Mouse (Mus musculus): ENCODE data around the gene Galnt18. TPM values are rescaled to one million over a fixed set of nuclear protein-coding genes. Genes with fewer than 3 reads are reported as not detected.

Galnt18 gene
- polyA plus RNA-seq, 1 experiment, result 11.9 TPM

GRCm38 (mm10) chr7:111644362-111644761, 135.4 kb downstream of the Galnt18 start:
- TF ChIP-seq CEBPB (IDR thresholded peaks at IDR 0.05; ENCODE audit: low read depth) (no peak), CTCF (IDR thresholded peaks at IDR 0.05; ENCODE audit: control insufficient read depth, insufficient read depth, insufficient read length) (no peak), MAX (IDR thresholded peaks at IDR 0.05) (no peak), FOSL1 (IDR thresholded peaks at IDR 0.05; ENCODE audit: insufficient read depth, low read length, poor library complexity, severe bottlenecking) (no peak), MYOG (IDR thresholded peaks at IDR 0.05; ENCODE audit: control insufficient read depth, extremely low read depth, insufficient read length) (no peak), MYOD1 (IDR thresholded peaks at IDR 0.05; ENCODE audit: control insufficient read depth, insufficient read length, low read depth) (no peak), USF1 (IDR thresholded peaks at IDR 0.05; ENCODE audit: low read depth) (no peak)
- H3K36me3 ChIP-seq (ENCODE audit: control insufficient read depth, insufficient read depth), result no peaks in the 10 kb centered on the region
- H3K4me3 ChIP-seq (ENCODE audit: insufficient read depth, poor library complexity, severe bottlenecking), result no peak overlapping the region
- no peaks in the 10 kb centered on the region for H3K27me3 ChIP-seq (ENCODE audit: control insufficient read depth, insufficient read depth, insufficient read length)
- no peaks in the 10 kb centered on the region for H3K79me2 ChIP-seq (ENCODE audit: control insufficient read depth, insufficient read depth)
- no peak overlapping the region for H3ac ChIP-seq (ENCODE audit: control insufficient read depth, insufficient read length, low read depth)
- H3K79me3 ChIP-seq (ENCODE audit: low read depth), result no peaks in the 10 kb centered on the region

- Histone ChIP-seq H3K27me3 (ENCODE audit: control insufficient read depth, insufficient read depth, insufficient read length) (no peaks in the 10 kb centered on the region), H3K4me3 (ENCODE audit: insufficient read depth, poor library complexity, severe bottlenecking) (no peak overlapping the region), H3K79me3 (ENCODE audit: low read depth) (no peaks in the 10 kb centered on the region), H3ac (ENCODE audit: control insufficient read depth, insufficient read length, low read depth) (no peak overlapping the region), H3K36me3 (ENCODE audit: control insufficient read depth, insufficient read depth) (no peaks in the 10 kb centered on the region), H3K79me2 (ENCODE audit: control insufficient read depth, insufficient read depth) (no peaks in the 10 kb centered on the region)
- TF ChIP-seq MYOG (IDR thresholded peaks at IDR 0.05; ENCODE audit: control insufficient read depth, extremely low read depth, insufficient read length) (no peak), CEBPB (IDR thresholded peaks at IDR 0.05; ENCODE audit: low read depth) (no peak), FOSL1 (IDR thresholded peaks at IDR 0.05; ENCODE audit: insufficient read depth, low read length, poor library complexity, severe bottlenecking) (no peak), CTCF (IDR thresholded peaks at IDR 0.05; ENCODE audit: control insufficient read depth, insufficient read depth, insufficient read length) (no peak), MAX (IDR thresholded peaks at IDR 0.05) (no peak), MYOD1 (IDR thresholded peaks at IDR 0.05; ENCODE audit: control insufficient read depth, insufficient read length, low read depth) (no peak), USF1 (IDR thresholded peaks at IDR 0.05; ENCODE audit: low read depth) (no peak)
Measured at GRCm38 (mm10) chr7:111638899-111639298, 140.9 kb downstream of the Galnt18 start.

- Histone ChIP-seq H3K27me3 (ENCODE audit: control insufficient read depth, insufficient read depth, insufficient read length) (no peaks in the 10 kb centered on the region), H3K36me3 (ENCODE audit: control insufficient read depth, insufficient read depth) (no peaks in the 10 kb centered on the region), H3K79me3 (ENCODE audit: low read depth) (no peaks in the 10 kb centered on the region), H3K79me2 (ENCODE audit: control insufficient read depth, insufficient read depth) (no peaks in the 10 kb centered on the region), H3K4me3 (ENCODE audit: insufficient read depth, poor library complexity, severe bottlenecking) (no peak overlapping the region), H3ac (ENCODE audit: control insufficient read depth, insufficient read length, low read depth) (no peak overlapping the region)
- TF ChIP-seq FOSL1 (IDR thresholded peaks at IDR 0.05; ENCODE audit: insufficient read depth, low read length, poor library complexity, severe bottlenecking) (no peak), MAX (IDR thresholded peaks at IDR 0.05) (no peak), MYOG (IDR thresholded peaks at IDR 0.05; ENCODE audit: control insufficient read depth, extremely low read depth, insufficient read length) (no peak), MYOD1 (IDR thresholded peaks at IDR 0.05; ENCODE audit: control insufficient read depth, insufficient read length, low read depth) (no peak), CTCF (IDR thresholded peaks at IDR 0.05; ENCODE audit: control insufficient read depth, insufficient read depth, insufficient read length) (no peak), USF1 (IDR thresholded peaks at IDR 0.05; ENCODE audit: low read depth) (no peak), CEBPB (IDR thresholded peaks at IDR 0.05; ENCODE audit: low read depth) (no peak)
Measured at GRCm38 (mm10) chr7:111638465-111638864, 141.3 kb downstream of the Galnt18 start.

GRCm38 (mm10) chr7:111637866-111638448, 141.8 kb downstream of the Galnt18 start:
- Histone ChIP-seq H3ac (ENCODE audit: control insufficient read depth, insufficient read length, low read depth) (no peak overlapping the region), H3K27me3 (ENCODE audit: control insufficient read depth, insufficient read depth, insufficient read length) (no peaks in the 10 kb centered on the region), H3K79me2 (ENCODE audit: control insufficient read depth, insufficient read depth) (no peaks in the 10 kb centered on the region), H3K36me3 (ENCODE audit: control insufficient read depth, insufficient read depth) (no peaks in the 10 kb centered on the region), H3K79me3 (ENCODE audit: low read depth) (no peaks in the 10 kb centered on the region), H3K4me3 (ENCODE audit: insufficient read depth, poor library complexity, severe bottlenecking) (no peak overlapping the region)
- TF ChIP-seq MAX (IDR thresholded peaks at IDR 0.05) (no peak), USF1 (IDR thresholded peaks at IDR 0.05; ENCODE audit: low read depth) (no peak)

- no peak overlapping the region for H3ac ChIP-seq (ENCODE audit: control insufficient read depth, insufficient read length, low read depth)
- H3K36me3 ChIP-seq (ENCODE audit: control insufficient read depth, insufficient read depth), result no peaks in the 10 kb centered on the region
- no peaks in the 10 kb centered on the region for H3K27me3 ChIP-seq (ENCODE audit: control insufficient read depth, insufficient read depth, insufficient read length)
- H3K79me2 ChIP-seq (ENCODE audit: control insufficient read depth, insufficient read depth), result no peaks in the 10 kb centered on the region
- no peak overlapping the region for H3K4me3 ChIP-seq (ENCODE audit: insufficient read depth, poor library complexity, severe bottlenecking)
- no peak for TF ChIP-seq FOSL1 (IDR thresholded peaks at IDR 0.05; ENCODE audit: insufficient read depth, low read length, poor library complexity, severe bottlenecking)
- TF ChIP-seq CEBPB (IDR thresholded peaks at IDR 0.05; ENCODE audit: low read depth), result no peak
- TF ChIP-seq MAX (IDR thresholded peaks at IDR 0.05), result no peak
- no peak for TF ChIP-seq CTCF (IDR thresholded peaks at IDR 0.05; ENCODE audit: control insufficient read depth, insufficient read depth, insufficient read length)
- TF ChIP-seq MYOD1 (IDR thresholded peaks at IDR 0.05; ENCODE audit: control insufficient read depth, insufficient read length, low read depth), result no peak
- TF ChIP-seq MYOG (IDR thresholded peaks at IDR 0.05; ENCODE audit: control insufficient read depth, extremely low read depth, insufficient read length), result no peak
- TF ChIP-seq USF1 (IDR thresholded peaks at IDR 0.05; ENCODE audit: low read depth), result no peak
- no peaks in the 10 kb centered on the region for H3K79me3 ChIP-seq (ENCODE audit: low read depth)
Measured at GRCm38 (mm10) chr7:111636503-111636902, 143.3 kb downstream of the Galnt18 start.

GRCm38 (mm10) chr7:111631265-111631664, 148.5 kb downstream of the Galnt18 start:
- TF ChIP-seq CTCF (IDR thresholded peaks at IDR 0.05; ENCODE audit: control insufficient read depth, insufficient read depth, insufficient read length) (no peak), MAX (IDR thresholded peaks at IDR 0.05) (no peak), MYOD1 (IDR thresholded peaks at IDR 0.05; ENCODE audit: control insufficient read depth, insufficient read length, low read depth) (no peak), CEBPB (IDR thresholded peaks at IDR 0.05; ENCODE audit: low read depth) (no peak), USF1 (IDR thresholded peaks at IDR 0.05; ENCODE audit: low read depth) (no peak), FOSL1 (IDR thresholded peaks at IDR 0.05; ENCODE audit: insufficient read depth, low read length, poor library complexity, severe bottlenecking) (no peak), MYOG (IDR thresholded peaks at IDR 0.05; ENCODE audit: control insufficient read depth, extremely low read depth, insufficient read length) (no peak)
- H3K36me3 ChIP-seq (ENCODE audit: control insufficient read depth, insufficient read depth), result no peaks in the 10 kb centered on the region
- H3K4me3 ChIP-seq (ENCODE audit: insufficient read depth, poor library complexity, severe bottlenecking), result no peak overlapping the region
- no peaks in the 10 kb centered on the region for H3K27me3 ChIP-seq (ENCODE audit: control insufficient read depth, insufficient read depth, insufficient read length)
- no peaks in the 10 kb centered on the region for H3K79me2 ChIP-seq (ENCODE audit: control insufficient read depth, insufficient read depth)
- no peaks in the 10 kb centered on the region for H3K79me3 ChIP-seq (ENCODE audit: low read depth)
- H3ac ChIP-seq (ENCODE audit: control insufficient read depth, insufficient read length, low read depth), result no peak overlapping the region

Data from C2C12 (cell line).